Comparison of ENCODE assay signal across 8 mouse cellular contexts in the genomic region with DNA sequence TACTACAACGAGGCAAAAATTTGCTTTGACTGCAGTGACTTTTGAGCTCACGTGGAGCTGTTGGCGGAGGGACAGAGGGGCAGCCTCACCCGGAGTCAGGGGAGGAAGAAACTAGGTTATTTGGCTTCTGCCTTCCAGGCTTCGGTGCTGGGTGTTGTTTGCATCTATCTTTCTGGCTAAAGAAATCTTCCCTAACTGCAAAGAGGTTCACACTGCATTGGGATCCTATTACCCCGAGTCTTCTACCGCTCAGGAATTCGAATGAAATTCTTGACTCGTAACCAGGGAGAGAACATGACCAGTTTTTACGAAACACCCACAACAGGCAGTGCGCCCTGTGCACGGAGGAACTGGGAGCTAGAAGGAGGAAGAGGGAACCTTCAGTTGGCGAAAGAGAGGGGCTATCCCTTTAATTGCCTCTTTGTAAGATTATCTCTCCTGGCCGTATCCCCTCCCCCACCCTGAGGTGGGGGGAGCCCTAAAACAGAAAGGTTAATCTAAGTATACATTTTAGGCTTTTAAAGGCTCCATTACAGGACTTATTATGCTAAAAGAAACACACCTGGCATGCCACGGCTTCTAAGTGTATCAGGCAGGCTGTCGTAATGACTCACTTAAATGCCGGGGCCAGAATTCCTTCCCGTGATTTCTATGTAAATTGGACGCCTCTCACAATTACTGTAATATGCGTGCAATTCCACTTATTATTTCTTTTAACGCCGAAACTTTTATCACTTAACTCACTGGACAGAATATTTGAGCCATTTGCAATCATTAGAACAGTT.
DNase-seq lines count a peak whose midpoint lies in the region; ATAC-seq lines count a peak whose summit lies in the region.

No protein-coding gene starts in this region.

- no peak for DNase-seq in lung, postnatal 10 days
- DNase-seq in cerebellum, adult 18-20 months, result no peak
- DNase-seq in retina, postnatal 1 day, result no peak
- no peak for DNase-seq in gastrocnemius, postnatal 36 days

- intact Hi-C loops in gastrocnemius, postnatal 36 days (cut with DNase I), result no loop called here

- H3K27ac ChIP-seq in lung, embryonic 16.5 days (ENCODE audit: low read length), result no peak overlapping the region
- H3K27ac ChIP-seq in forebrain, embryonic 15.5 days (replicated peaks), result no peak overlapping the region
- no peak overlapping the region for H3K27ac ChIP-seq in kidney, embryonic 15.5 days
- no peak overlapping the region for H3K27ac ChIP-seq in neural tube, embryonic 15.5 days (replicated peaks)

- peak overlapping the region; percentile 41 for H3K4me2 ChIP-seq in lung, embryonic 16.5 days (ENCODE audit: low read depth, low read length)
- H3K4me2 ChIP-seq in forebrain, embryonic 15.5 days (replicated peaks), result peak overlapping the region; percentile 34
- H3K4me2 ChIP-seq in kidney, embryonic 15.5 days, result peak overlapping the region; percentile 55
- peak overlapping the region; percentile 36 for H3K4me2 ChIP-seq in neural tube, embryonic 15.5 days

- peak overlapping the region; percentile 7 for H3K4me3 ChIP-seq in lung, embryonic 16.5 days (ENCODE audit: low read length)
- peak overlapping the region; percentile 8; the same call in 1 of the 2 replicates for H3K4me3 ChIP-seq in forebrain, embryonic 15.5 days
- H3K4me3 ChIP-seq in kidney, embryonic 15.5 days (replicated peaks), result peak overlapping the region; percentile 25
- H3K4me3 ChIP-seq in neural tube, embryonic 15.5 days (replicated peaks), result no peak overlapping the region; the same call in 1 of the 2 replicates

- no peak for ATAC-seq in lung, embryonic 16.5 days (ENCODE audit: low read depth)
- no peak for ATAC-seq in forebrain, embryonic 15.5 days (replicated peaks)
- no peak for ATAC-seq in kidney, embryonic 15.5 days (replicated peaks; ENCODE audit: low FRiP score)
- ATAC-seq in neural tube, embryonic 15.5 days (ENCODE audit: low FRiP score), result no peak

- H3K27me3 ChIP-seq in lung, embryonic 16.5 days (ENCODE audit: control insufficient read depth, insufficient read depth, low read depth, low read length), result no peaks in the 10 kb centered on the region
- H3K27me3 ChIP-seq in forebrain, embryonic 15.5 days, result peaks cover 20% of the 10 kb centered on the region
- peaks cover 51% of the 10 kb centered on the region for H3K27me3 ChIP-seq in kidney, embryonic 15.5 days
- peaks cover 29% of the 10 kb centered on the region for H3K27me3 ChIP-seq in neural tube, embryonic 15.5 days (replicated peaks)

- peak overlapping the region; percentile 7; the same call in 1 of the 2 replicates for H3K9ac ChIP-seq in lung, embryonic 16.5 days (ENCODE audit: low read length)
- H3K9ac ChIP-seq in forebrain, embryonic 15.5 days (replicated peaks), result peak overlapping the region; percentile 19; the same call in 1 of the 2 replicates
- H3K9ac ChIP-seq in kidney, embryonic 15.5 days, result no peak overlapping the region
- H3K9ac ChIP-seq in neural tube, embryonic 15.5 days (replicated peaks), result no peak overlapping the region

- WGBS in lung, embryonic 16.5 days, result 16% methylated on average over 22 of the region's 22 CpGs
- WGBS in forebrain, embryonic 15.5 days, result 12% methylated on average over 22 of the region's 22 CpGs
- WGBS in kidney, embryonic 15.5 days, result 10% methylated on average over 22 of the region's 22 CpGs
- 11% methylated on average over 22 of the region's 22 CpGs for WGBS in neural tube, embryonic 15.5 days

- no peaks in the 10 kb centered on the region for H3K4me1 ChIP-seq in lung, embryonic 16.5 days (replicated peaks; ENCODE audit: control insufficient read depth, insufficient read depth, low read length)
- peaks cover 38% of the 10 kb centered on the region for H3K4me1 ChIP-seq in forebrain, embryonic 15.5 days
- peaks cover 16% of the 10 kb centered on the region for H3K4me1 ChIP-seq in kidney, embryonic 15.5 days
- peaks cover 23% of the 10 kb centered on the region for H3K4me1 ChIP-seq in neural tube, embryonic 15.5 days

- H3K36me3 ChIP-seq in lung, embryonic 16.5 days (ENCODE audit: control insufficient read depth, insufficient read depth, low read length), result no peaks in the 10 kb centered on the region
- no peaks in the 10 kb centered on the region for H3K36me3 ChIP-seq in forebrain, embryonic 15.5 days
- H3K36me3 ChIP-seq in kidney, embryonic 15.5 days, result no peaks in the 10 kb centered on the region
- no peaks in the 10 kb centered on the region for H3K36me3 ChIP-seq in neural tube, embryonic 15.5 days

- H3K9me3 ChIP-seq in lung, embryonic 16.5 days (ENCODE audit: control insufficient read depth, low read length), result no peaks in the 10 kb centered on the region
- H3K9me3 ChIP-seq in forebrain, embryonic 15.5 days, result no peaks in the 10 kb centered on the region
- H3K9me3 ChIP-seq in kidney, embryonic 15.5 days (replicated peaks), result no peaks in the 10 kb centered on the region
- H3K9me3 ChIP-seq in neural tube, embryonic 15.5 days (replicated peaks), result no peaks in the 10 kb centered on the region

Comparison
In these comparisons a context has a peak if more than half of its experiments do, and no peak if none do; other contexts are left out.
1. H3K9ac ChIP-seq: peak in lung, embryonic 16.5 days (single experiment) and forebrain, embryonic 15.5 days (single experiment); none in kidney, embryonic 15.5 days (single experiment) and neural tube, embryonic 15.5 days (single experiment).
2. Peak in every context shown above with its lines, with median percentiles within 50 percentile points of each other: H3K4me2 ChIP-seq.